Mouse (Mus musculus) hindbrain, embryonic 11.5 days (tissue): Measurements from ENCODE around the gene Slc35g1. TPM values are rescaled to one million over a fixed set of nuclear protein-coding genes. Genes with fewer than 3 reads are reported as not detected.

Source experiments
- ATAC-seq: fragments of 200-750 bp; cut with Nextera tagmentation; 2 replicates; pipeline ENCODE4 v1.8.0; 2017; ENCODE audit warnings: mild to moderate bottlenecking, moderate TSS enrichment, moderate library complexity; ENCODE audit not compliant: low FRiP score
- DNase-seq: peaks from one replicate; pipeline ENCODE4 v3.0.0-alpha.2; 2015; ENCODE audit warnings: low spot score
- H3K27ac ChIP-seq: fragments of 300-500 bp; sonication (generic); 2 replicates; pipeline ENCODE4 v1.5.1; 2014; ENCODE audit warnings: mild to moderate bottlenecking, low read depth, low read length
- H3K27me3 ChIP-seq: fragments of 300-500 bp; sonication (generic); 2 replicates; pipeline ENCODE4 v1.6.1; 2014; ENCODE audit warnings: mild to moderate bottlenecking, low read length, moderate library complexity, mixed read lengths; ENCODE audit not compliant: control insufficient read depth, insufficient read depth
- H3K36me3 ChIP-seq: fragments of 300-500 bp; sonication (generic); 2 replicates; pipeline ENCODE4 v1.6.1; 2014; ENCODE audit warnings: mild to moderate bottlenecking, low read length, moderate library complexity, mixed read lengths; ENCODE audit not compliant: control insufficient read depth, insufficient read depth
- H3K4me1 ChIP-seq: fragments of 300-500 bp; sonication (generic); replicated peaks from 2 replicates; pipeline ENCODE4 v1.6.1; 2014; ENCODE audit warnings: low read length, mixed read lengths; ENCODE audit not compliant: control insufficient read depth, insufficient read depth
- H3K4me2 ChIP-seq: fragments of 300-500 bp; sonication (generic); replicated peaks from 2 replicates; pipeline ENCODE4 v1.6.1; 2014; ENCODE audit warnings: mild to moderate bottlenecking, low read depth, low read length
- H3K4me3 ChIP-seq: fragments of 300-500 bp; sonication (generic); 2 replicates; pipeline ENCODE4 v1.5.1; 2014; ENCODE audit warnings: low read depth, low read length
- H3K9ac ChIP-seq: fragments of 300-500 bp; sonication (generic); 2 replicates; pipeline ENCODE4 v1.6.1; 2014; ENCODE audit warnings: low read depth, low read length
- H3K9me3 ChIP-seq: fragments of 300-500 bp; sonication (generic); 2 replicates; pipeline ENCODE4 v1.6.1; 2016; ENCODE audit warnings: low read length; ENCODE audit not compliant: control insufficient read depth
- WGBS: fragments of 180-500 bp; shearing (Covaris S2); extraction: QIAGEN DNeasy Blood & Tissue Kit; methylation state at CpG from one replicate; pipeline ENCODE4 v1.1.7; 2014; 5-methylcytosine and 5-hydroxymethylcytosine counted together
- polyA plus RNA-seq: library from polyadenylated mRNA; unstranded; fragments of >200 nt; fragmentation: Nextera tagmentation; extraction: Ambion mirVana; gene quantifications from 2 replicates; pipeline ENCODE4 v1.2.1, GENCODE M21; 2014

The Slc35g1 gene
- polyA plus RNA-seq, 1 experiment from 2014 or later, result 4.8 TPM

GRCm38 (mm10) chr19:38356211-38356828 is 39.5 kb upstream of the Slc35g1 start:
- no peaks in the 10 kb centered on the region for H3K27me3 ChIP-seq
- H3K4me3 ChIP-seq, result no peak overlapping the region
- no peak for ATAC-seq
- H3K9me3 ChIP-seq, result no peaks in the 10 kb centered on the region
- no peak overlapping the region for H3K4me2 ChIP-seq
- H3K36me3 ChIP-seq, result no peaks in the 10 kb centered on the region
- no peak overlapping the region for H3K9ac ChIP-seq
- DNase-seq, result no peak
- WGBS, result 88% methylated on average over 8 of the region's 8 CpGs
- no peak overlapping the region for H3K27ac ChIP-seq
- H3K4me1 ChIP-seq, result no peaks in the 10 kb centered on the region

GRCm38 (mm10) chr19:38357956-38358623 is 37.7 kb upstream of the Slc35g1 start:
- Histone ChIP-seq H3K4me3 (no peak overlapping the region), H3K27ac (no peak overlapping the region), H3K9ac (no peak overlapping the region), H3K27me3 (no peaks in the 10 kb centered on the region), H3K9me3 (no peaks in the 10 kb centered on the region), H3K36me3 (no peaks in the 10 kb centered on the region), H3K4me1 (no peaks in the 10 kb centered on the region), H3K4me2 (no peak overlapping the region)
- DNase-seq (no peak), ATAC-seq (no peak)
- 85% methylated on average over 9 of the region's 9 CpGs for WGBS

- DNase-seq, result no peak
- no peak overlapping the region for H3K4me3 ChIP-seq
- H3K4me1 ChIP-seq, result no peaks in the 10 kb centered on the region
- ATAC-seq, result no peak
- H3K27ac ChIP-seq, result no peak overlapping the region
- no peaks in the 10 kb centered on the region for H3K27me3 ChIP-seq
- WGBS, result 89% methylated on average over 1 of the region's 1 CpGs
- H3K9me3 ChIP-seq, result no peaks in the 10 kb centered on the region
- H3K9ac ChIP-seq, result no peak overlapping the region
- H3K4me2 ChIP-seq, result no peak overlapping the region
- no peaks in the 10 kb centered on the region for H3K36me3 ChIP-seq
These were observed 36.5 kb upstream of the Slc35g1 start for GRCm38 (mm10) chr19:38359287-38359686.

- Histone ChIP-seq H3K9me3 (no peaks in the 10 kb centered on the region), H3K36me3 (no peaks in the 10 kb centered on the region), H3K9ac (no peak overlapping the region), H3K4me1 (no peaks in the 10 kb centered on the region), H3K4me2 (no peak overlapping the region), H3K27ac (no peak overlapping the region), H3K4me3 (no peak overlapping the region), H3K27me3 (no peaks in the 10 kb centered on the region)
- WGBS, result 78% methylated on average over 2 of the region's 2 CpGs
- DNase-seq, result no peak
- ATAC-seq, result no peak
These were observed 33.9 kb upstream of the Slc35g1 start for GRCm38 (mm10) chr19:38361850-38362249.

- no peak for DNase-seq
These were observed 32.4 kb upstream of the Slc35g1 start for GRCm38 (mm10) chr19:38363358-38363757.

GRCm38 (mm10) chr19:38363879-38364659 is 31.7 kb upstream of the Slc35g1 start:
- no peaks in the 10 kb centered on the region for H3K4me1 ChIP-seq
- no peak for DNase-seq
- no peaks in the 10 kb centered on the region for H3K36me3 ChIP-seq
- no peaks in the 10 kb centered on the region for H3K27me3 ChIP-seq
- 40% methylated on average over 6 of the region's 6 CpGs for WGBS
- no peak overlapping the region for H3K4me2 ChIP-seq
- no peak overlapping the region for H3K27ac ChIP-seq
- H3K4me3 ChIP-seq, result no peak overlapping the region
- no peak for ATAC-seq
- H3K9me3 ChIP-seq, result no peaks in the 10 kb centered on the region
- no peak overlapping the region for H3K9ac ChIP-seq

More at GRCm38 (mm10) chr19:38363358-38363757, 32.4 kb upstream of the Slc35g1 start:
- no peaks in the 10 kb centered on the region for H3K4me1 ChIP-seq
- no peaks in the 10 kb centered on the region for H3K9me3 ChIP-seq
- no peaks in the 10 kb centered on the region for H3K27me3 ChIP-seq
- 68% methylated on average over 1 of the region's 1 CpGs for WGBS
- no peak overlapping the region for H3K4me2 ChIP-seq
- peak; percentile 51; the same call in 1 of the 2 replicates for ATAC-seq
- H3K4me3 ChIP-seq, result no peak overlapping the region
- H3K27ac ChIP-seq, result no peak overlapping the region
- no peaks in the 10 kb centered on the region for H3K36me3 ChIP-seq
- H3K9ac ChIP-seq, result no peak overlapping the region

- DNase-seq (no peak), ATAC-seq (no peak)
- no peaks in the 10 kb centered on the region for H3K4me1 ChIP-seq
- H3K27ac ChIP-seq, result no peak overlapping the region
- no peaks in the 10 kb centered on the region for H3K36me3 ChIP-seq
- H3K27me3 ChIP-seq, result no peaks in the 10 kb centered on the region
- no peak overlapping the region for H3K9ac ChIP-seq
- H3K4me2 ChIP-seq, result no peak overlapping the region
- H3K9me3 ChIP-seq, result no peaks in the 10 kb centered on the region
- no peak overlapping the region for H3K4me3 ChIP-seq
- 70% methylated on average over 11 of the region's 11 CpGs for WGBS
These were observed 30.7 kb upstream of the Slc35g1 start for GRCm38 (mm10) chr19:38364939-38365614.

- Histone ChIP-seq H3K9ac (no peak overlapping the region), H3K4me3 (no peak overlapping the region), H3K9me3 (no peaks in the 10 kb centered on the region), H3K27me3 (no peaks in the 10 kb centered on the region; the same call in 1 of the 2 replicates), H3K27ac (no peak overlapping the region), H3K4me1 (no peaks in the 10 kb centered on the region), H3K36me3 (no peaks in the 10 kb centered on the region), H3K4me2 (no peak overlapping the region)
- 22% methylated on average over 11 of the region's 11 CpGs for WGBS
- ATAC-seq (no peak), DNase-seq (no peak)
These were observed 23.2 kb upstream of the Slc35g1 start for GRCm38 (mm10) chr19:38372460-38373102.
